Mouse (Mus musculus) spleen, adult 2 months (tissue): ENCODE measurements at regions not wholly inside any gene's neighbourhood (a gene's known extent, or its start where the extent isn't known, plus 50 kb on each side); places are given as distances from the start of the nearest gene placed in this dataset.

Experiments
- CTCF ChIP-seq: fragments of 200-500 bp; IDR thresholded peaks from 2 replicates; pipeline ENCODE4 v1.5.1; 2011; ENCODE audit warnings: mild to moderate bottlenecking, inconsistent platforms; ENCODE audit not compliant: insufficient read depth, insufficient read length, insufficient replicate concordance; ENCODE audit errors: extremely low read depth
- POLR2A ChIP-seq: fragments of 200-500 bp; IDR thresholded peaks from 2 replicates; pipeline ENCODE4 v1.6.1; 2011; ENCODE audit warnings: low read depth, low read length, inconsistent platforms

- no peak for TF ChIP-seq POLR2A
- no peak for TF ChIP-seq CTCF
These were observed 82.7 kb upstream of the Atp2b1 start for GRCm38 (mm10) chr10:98831488-98831887.
